Mouse (Mus musculus) small intestine, adult 2 months (tissue): Measurements from ENCODE around the gene Xpo5.

Experiments
- CTCF ChIP-seq: fragments of 200-500 bp; IDR thresholded peaks from 2 replicates; pipeline ENCODE4 v1.5.1; 2012; ENCODE audit warnings: low read depth, mild to moderate bottlenecking, control low read depth, inconsistent platforms, low read length, moderate library complexity, mixed read lengths; ENCODE audit not compliant: insufficient replicate concordance, insufficient read length; ENCODE audit errors: extremely low read depth
- POLR2A ChIP-seq: fragments of 200-500 bp; IDR thresholded peaks from 2 replicates; pipeline ENCODE4 v1.6.1; 2012; ENCODE audit warnings: low read depth, mild to moderate bottlenecking, control low read depth, inconsistent platforms, low read length, moderate library complexity

DNA sequence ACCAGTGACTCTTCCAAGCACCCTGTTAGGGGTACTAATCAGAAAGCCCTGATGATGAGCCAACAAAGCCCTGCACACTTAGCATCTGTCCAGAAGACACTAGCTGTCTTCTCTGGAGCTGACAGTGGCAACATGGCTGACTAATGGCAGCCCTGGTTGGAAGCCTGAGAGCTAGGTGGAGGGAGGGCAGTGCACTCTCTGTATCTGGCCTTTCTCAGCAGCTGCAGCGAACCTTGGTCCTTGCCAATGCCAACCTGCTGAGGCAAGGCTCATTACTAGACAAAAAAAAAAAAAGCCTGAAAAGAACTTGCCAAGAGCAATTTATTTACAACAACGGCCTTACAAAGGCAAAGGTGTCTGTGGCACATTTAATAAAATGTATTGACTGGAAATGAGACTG is 41.0 kb downstream of the Xpo5 start:
- TF ChIP-seq CTCF, result no peak
- no peak for TF ChIP-seq POLR2A
